1 mouse cellular context compared by ENCODE assay signal in the genomic region with DNA sequence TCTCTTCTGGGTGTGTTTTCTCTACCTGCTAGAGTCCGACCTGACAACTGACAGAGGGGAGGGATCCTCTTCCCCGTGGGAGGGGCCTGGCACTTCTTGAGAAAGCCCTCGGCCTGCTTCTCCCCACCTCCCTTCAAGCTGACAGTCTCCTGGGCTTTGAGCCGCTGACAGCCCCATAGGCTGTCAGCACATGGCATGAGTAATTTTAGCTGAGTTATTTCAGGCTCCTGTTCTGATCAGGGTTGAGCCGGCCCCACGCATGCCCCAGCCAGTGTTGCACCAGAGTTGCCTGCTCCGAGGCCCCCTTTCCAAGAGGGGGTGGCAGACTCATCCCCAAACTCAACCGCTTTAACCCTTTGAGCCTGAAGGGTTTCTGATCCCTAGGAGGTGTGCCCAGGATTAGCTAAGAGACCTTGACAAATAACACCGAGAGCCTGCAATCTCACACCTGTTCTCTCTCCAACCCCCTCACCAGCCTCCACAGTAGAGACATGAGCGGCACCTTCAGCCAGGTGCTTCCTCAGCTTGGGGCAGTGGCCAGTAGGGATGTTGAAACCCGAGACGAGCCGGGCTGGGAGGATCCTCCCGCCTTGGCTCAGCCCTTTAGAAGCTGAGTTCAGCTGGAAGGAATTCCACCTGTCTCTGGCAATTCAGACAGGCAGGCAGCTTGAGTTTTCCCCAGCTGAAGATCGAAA.
TF ChIP-seq lines count a peak whose summit lies in the region.

No protein-coding gene starts in this region.

TF ChIP-seq in CH12.LX, 34 proteins besides CTCF, POLR2A, EP300 and RAD21 (continued from another document):
- no peak for TF ChIP-seq JUN (IDR thresholded peaks at IDR 0.05; ENCODE audit: insufficient read depth, low read depth, low read length)
- no peak for TF ChIP-seq SMC3 (IDR thresholded peaks at IDR 0.05; ENCODE audit: low read depth, low read length)
- TF ChIP-seq KAT2A (IDR thresholded peaks at IDR 0.05; ENCODE audit: insufficient replicate concordance, low read length): no peak
- TF ChIP-seq SIN3A (IDR thresholded peaks at IDR 0.05; ENCODE audit: low read length): peak; percentile 80
- peak; percentile 80 for TF ChIP-seq TCF12 (IDR thresholded peaks at IDR 0.05; ENCODE audit: low read depth, low read length)
- TF ChIP-seq MAX (IDR thresholded peaks at IDR 0.05; ENCODE audit: low read length): peak; percentile 84
- TF ChIP-seq PAX5 (IDR thresholded peaks at IDR 0.05; ENCODE audit: low read length): no peak
- TF ChIP-seq POLR2AphosphoS2 (IDR thresholded peaks at IDR 0.05; ENCODE audit: low read depth, low read length): no peak; the same call in 1 of the 2 replicates
- TF ChIP-seq BHLHE40 (IDR thresholded peaks at IDR 0.05; ENCODE audit: low read depth, low read length): peak; percentile 68
- no peak for TF ChIP-seq ELF1 (IDR thresholded peaks at IDR 0.05; ENCODE audit: low read depth, low read length)
- TF ChIP-seq ZMIZ1 (IDR thresholded peaks at IDR 0.05; ENCODE audit: low read depth, low read length): no peak
- TF ChIP-seq MAZ (IDR thresholded peaks at IDR 0.05; ENCODE audit: low read depth, low read length): peak; percentile 75; the same call in 1 of the 2 replicates
- no peak for TF ChIP-seq MAFK (IDR thresholded peaks at IDR 0.05; ENCODE audit: insufficient replicate concordance, low read length)
- no peak for TF ChIP-seq E2F4 (IDR thresholded peaks at IDR 0.05; ENCODE audit: insufficient replicate concordance, low read depth, low read length)
- TF ChIP-seq USF2 (conservative IDR thresholded peaks at IDR 0.05; ENCODE audit: low read depth, low read length): no peak
- TF ChIP-seq ZC3H11A (IDR thresholded peaks at IDR 0.05; ENCODE audit: low read depth, low read length): no peak
- TF ChIP-seq NELFE (IDR thresholded peaks at IDR 0.05; ENCODE audit: low read depth, low read length): no peak
- TF ChIP-seq JUND (conservative IDR thresholded peaks at IDR 0.05; ENCODE audit: low read depth, low read length): no peak
- no peak for TF ChIP-seq CHD1 (IDR thresholded peaks at IDR 0.05; ENCODE audit: low read depth, low read length)
- TF ChIP-seq CHD2 (IDR thresholded peaks at IDR 0.05; ENCODE audit: low read length): no peak
- peak; percentile 93 for TF ChIP-seq MXI1 (IDR thresholded peaks at IDR 0.05; ENCODE audit: low read depth, low read length)
- TF ChIP-seq TBP (conservative IDR thresholded peaks at IDR 0.05; ENCODE audit: low read depth, low read length): 0 out of 2 replicates have a peak, but pooled peaks have one; percentile 39
- TF ChIP-seq ZNF384 (IDR thresholded peaks at IDR 0.05; ENCODE audit: low read depth, low read length): no peak
- TF ChIP-seq USF1 (IDR thresholded peaks at IDR 0.05; ENCODE audit: low read depth, low read length): no peak
- TF ChIP-seq NRF1 (IDR thresholded peaks at IDR 0.05; ENCODE audit: low read depth, low read length): peak; percentile 79
- TF ChIP-seq RCOR1 (conservative IDR thresholded peaks at IDR 0.05; ENCODE audit: low read depth, low read length): no peak
TF ChIP-seq in CH12.LX: peak in this region for 13.
